Mouse (Mus musculus): ENCODE data around the gene Riox2. TPM values are rescaled to one million over a fixed set of nuclear protein-coding genes. Genes with fewer than 3 reads are reported as not detected.
"Not testable (repeated sequence)": the region's sequence is repeated elsewhere in the genome, so short reads cannot be mapped to it uniquely, and the experiment has no call there.

Gene Riox2
- total RNA-seq (2015; ENCODE audit: low replicate concordance) (2.5 and 10.2 TPM in 2 replicates), total RNA-seq (2017; ENCODE audit: low replicate concordance) (8.6 and 12.8 TPM in 2 replicates)

- peak; percentile 90 for ATAC-seq (replicated peaks; ENCODE audit: low FRiP score, poor library complexity, severe bottlenecking)
Observed at GRCm38 (mm10) chr16:59471637-59472278, at the start of gene Riox2. Riox2 (plus strand) TSS chr16:59471775.

DNA sequence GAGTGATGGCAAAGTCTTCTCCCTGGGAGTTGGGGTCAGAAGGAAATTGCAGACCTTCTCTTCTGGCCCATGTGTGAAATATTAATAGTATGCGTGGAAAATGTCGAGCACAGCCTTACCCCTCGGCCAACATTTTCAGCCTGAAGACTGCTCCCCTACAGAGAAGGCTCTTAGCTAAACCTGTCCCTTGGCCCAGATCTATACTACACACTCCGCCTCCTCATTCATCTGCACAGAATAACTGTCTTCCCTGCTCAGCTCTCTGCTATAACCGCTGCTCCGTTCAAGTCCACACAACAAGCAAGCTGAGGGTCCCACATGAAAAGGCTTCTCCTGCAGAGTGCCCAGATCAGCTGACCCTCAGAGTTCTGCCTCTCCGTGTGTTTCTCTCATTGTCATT is 43.6 kb upstream of the Riox2 start:
- ATAC-seq (replicated peaks; ENCODE audit: low FRiP score, poor library complexity, severe bottlenecking) = no peak

- no peak for ATAC-seq (replicated peaks; ENCODE audit: low FRiP score, poor library complexity, severe bottlenecking)
Observed at GRCm38 (mm10) chr16:59433181-59433580, 38.4 kb upstream of the Riox2 start.

DNA sequence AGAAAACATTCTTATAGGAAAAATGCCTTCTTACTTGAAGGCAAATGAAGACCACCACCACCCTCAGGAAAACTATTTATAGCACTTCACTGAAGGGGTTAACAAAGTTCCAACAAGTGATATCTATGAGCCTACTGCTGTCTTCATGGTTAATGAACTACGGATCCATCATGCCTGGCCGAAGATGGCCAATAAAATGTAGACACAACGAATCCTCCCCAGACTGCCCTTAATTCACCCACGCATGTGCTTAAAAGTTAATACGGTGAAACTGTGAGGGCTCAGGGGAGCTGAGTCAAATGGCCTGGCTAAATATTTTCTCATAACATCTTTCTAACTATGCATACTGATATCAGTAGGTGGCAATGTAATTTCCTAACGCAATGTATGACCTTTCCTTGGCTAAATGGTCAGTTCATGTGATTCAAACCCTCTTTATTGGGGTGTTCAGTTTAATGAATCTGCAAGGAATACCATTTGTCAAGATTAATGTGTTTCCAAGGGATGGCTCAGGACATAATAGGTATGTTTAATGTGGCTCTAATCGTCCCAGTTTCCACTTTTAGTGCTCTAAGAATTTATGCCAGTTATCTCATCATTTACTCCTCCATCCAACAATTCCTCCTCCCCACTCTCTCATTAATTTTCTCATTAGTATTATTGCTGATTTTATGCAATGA is 26.6 kb upstream of the Riox2 start:
- no peak for ATAC-seq (replicated peaks; ENCODE audit: low FRiP score, poor library complexity, severe bottlenecking)

DNA sequence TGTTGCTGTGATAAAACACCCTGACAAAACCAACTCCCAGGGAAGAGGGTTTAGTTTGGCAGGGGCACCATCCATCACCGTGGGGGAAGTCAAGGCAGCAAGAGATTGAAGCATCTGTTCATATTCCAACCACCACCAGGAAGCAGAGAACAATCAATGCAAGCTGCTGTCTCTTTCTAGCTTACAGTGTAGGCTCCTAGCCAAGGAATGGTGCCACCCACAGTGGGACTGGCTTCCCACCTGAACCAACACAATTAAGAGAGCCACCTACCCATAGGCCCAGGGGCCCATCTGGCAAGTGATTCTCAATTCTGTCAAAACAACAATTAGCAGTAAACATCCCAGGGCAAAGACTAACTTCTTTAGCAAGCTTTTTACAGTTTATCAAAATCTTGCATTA is 23.4 kb upstream of the Riox2 start:
- ATAC-seq (replicated peaks; ENCODE audit: low FRiP score, poor library complexity, severe bottlenecking) = no peak

GRCm38 (mm10) chr16:59449092-59449491 is 22.5 kb upstream of the Riox2 start:
- no peak for ATAC-seq (replicated peaks; ENCODE audit: low FRiP score, poor library complexity, severe bottlenecking)

DNA sequence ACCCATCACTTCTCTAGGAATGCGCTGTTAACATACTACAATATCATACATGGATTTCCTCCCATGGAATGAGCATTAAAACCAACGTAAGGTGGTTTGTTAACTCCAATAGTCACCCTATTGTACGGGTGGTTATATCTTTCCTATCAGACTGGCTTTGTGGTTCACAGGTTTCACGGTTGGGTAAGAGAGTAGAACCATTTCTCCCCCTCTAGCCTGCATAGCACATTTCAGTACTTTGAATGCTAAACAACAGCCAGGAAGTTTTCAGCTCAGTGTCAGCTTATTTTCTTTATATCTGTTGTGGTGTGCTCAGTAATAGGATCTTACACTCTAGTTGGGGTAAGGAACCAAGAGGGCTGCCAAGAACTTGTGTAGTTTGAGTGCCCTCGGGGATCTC is 19.8 kb upstream of the Riox2 start:
- ATAC-seq (replicated peaks; ENCODE audit: low FRiP score, poor library complexity, severe bottlenecking) = no peak

- ATAC-seq (replicated peaks; ENCODE audit: low FRiP score, poor library complexity, severe bottlenecking) = not testable (repeated sequence)
Observed at GRCm38 (mm10) chr16:59459259-59459861, 12.2 kb upstream of the Riox2 start.

- ATAC-seq (replicated peaks; ENCODE audit: low FRiP score, poor library complexity, severe bottlenecking) = no peak
Observed at GRCm38 (mm10) chr16:59463567-59463966, 8.0 kb upstream of the Riox2 start.

- ATAC-seq (replicated peaks; ENCODE audit: low FRiP score, poor library complexity, severe bottlenecking) = no peak
Observed at GRCm38 (mm10) chr16:59463973-59464372, 7.6 kb upstream of the Riox2 start.

DNA sequence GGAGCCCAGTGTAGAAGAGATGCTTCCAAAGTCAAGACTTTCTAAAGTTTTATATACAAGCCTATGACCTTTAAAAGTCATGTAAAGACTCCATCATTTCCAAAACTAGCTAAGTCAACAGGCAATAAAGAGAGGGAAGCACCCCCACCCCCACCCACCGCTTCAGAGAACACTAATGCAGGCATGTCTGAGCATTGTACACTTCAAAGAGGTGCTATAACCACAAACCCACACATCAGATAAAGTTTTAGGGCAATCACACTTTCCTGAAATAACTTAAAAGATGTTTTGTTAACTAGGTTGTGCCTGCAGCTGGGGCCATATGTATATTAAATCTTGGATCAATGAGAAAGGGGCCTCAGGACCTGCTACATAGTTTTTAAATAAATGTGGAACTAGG is 1.7 kb upstream of the Riox2 start:
- ATAC-seq (replicated peaks; ENCODE audit: low FRiP score, poor library complexity, severe bottlenecking) = no peak

DNA sequence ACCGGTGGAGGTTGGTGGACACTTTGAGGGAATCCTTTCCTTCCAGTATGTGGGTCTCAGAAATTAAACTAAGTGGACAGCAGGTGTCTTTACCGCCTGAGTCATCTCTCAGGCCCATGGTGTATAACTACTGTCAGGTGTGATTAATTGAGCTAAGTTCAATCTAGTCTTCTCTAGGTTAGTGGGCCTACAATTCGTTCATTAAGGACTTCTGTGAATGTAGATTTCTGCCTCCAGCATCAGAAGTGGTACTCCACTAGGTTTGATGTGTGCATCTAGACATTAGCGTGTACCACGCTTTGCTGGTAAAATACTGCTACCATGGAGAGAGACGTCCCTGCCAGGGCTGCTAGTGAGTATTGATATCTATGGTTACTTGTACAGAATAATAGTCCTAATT is 971 bp downstream of the Riox2 start:
- no peak for ATAC-seq (replicated peaks; ENCODE audit: low FRiP score, poor library complexity, severe bottlenecking)

GRCm38 (mm10) chr16:59474788-59475187 is 3.2 kb downstream of the Riox2 start:
- no peak for ATAC-seq (replicated peaks; ENCODE audit: low FRiP score, poor library complexity, severe bottlenecking)

DNA sequence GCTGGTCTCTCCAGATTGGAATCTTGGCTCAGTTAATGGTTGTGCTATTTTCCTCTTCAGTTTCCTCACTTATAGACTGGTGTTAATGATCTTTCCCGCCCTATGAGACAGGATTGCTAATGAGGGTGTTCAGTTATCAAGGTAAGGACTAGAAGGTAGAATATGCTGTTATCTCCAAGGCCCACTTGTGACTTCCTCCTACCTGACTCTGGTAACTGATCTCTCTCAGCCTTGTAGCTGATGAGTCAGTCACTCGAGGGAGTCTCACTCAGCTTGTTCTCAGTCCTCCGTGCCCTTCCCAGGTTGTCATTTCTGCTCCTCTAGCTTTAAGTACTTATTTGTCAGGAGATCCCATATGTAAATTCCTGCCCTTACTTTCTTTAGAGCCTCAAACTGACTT is 6.4 kb downstream of the Riox2 start:
- no peak for ATAC-seq (replicated peaks; ENCODE audit: low FRiP score, poor library complexity, severe bottlenecking)

- ATAC-seq (replicated peaks; ENCODE audit: low FRiP score, poor library complexity, severe bottlenecking) = no peak
Observed at GRCm38 (mm10) chr16:59487239-59487638, 15.7 kb downstream of the Riox2 start.

DNA sequence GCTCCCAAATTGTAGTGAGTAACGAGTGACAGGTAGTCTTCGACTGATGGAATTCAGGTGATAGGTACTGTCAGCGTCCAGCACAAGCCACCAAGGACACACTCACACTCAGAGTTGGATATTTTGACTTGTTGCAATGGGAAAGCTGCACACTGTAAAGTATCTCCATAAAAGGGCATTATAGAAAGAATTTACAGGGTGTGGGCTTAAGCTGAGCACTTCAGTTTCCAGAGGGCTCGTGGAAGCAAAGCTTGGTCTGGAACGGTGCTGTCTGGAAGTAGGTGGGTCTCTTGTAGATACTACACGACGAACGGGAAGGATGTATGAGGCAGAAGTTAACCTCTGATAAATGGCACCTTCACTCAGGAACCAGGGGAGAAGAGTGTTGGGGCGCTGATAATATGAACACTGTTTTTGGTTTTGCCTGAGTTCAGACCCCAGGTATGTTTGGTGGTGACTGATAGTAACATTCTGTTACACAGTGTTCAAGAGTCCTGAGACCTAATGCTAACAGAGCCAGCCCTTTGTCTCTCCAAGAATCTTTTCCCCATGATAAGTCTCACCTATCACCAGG is 16.5 kb downstream of the Riox2 start:
- no peak for ATAC-seq (replicated peaks; ENCODE audit: low FRiP score, poor library complexity, severe bottlenecking)

DNA sequence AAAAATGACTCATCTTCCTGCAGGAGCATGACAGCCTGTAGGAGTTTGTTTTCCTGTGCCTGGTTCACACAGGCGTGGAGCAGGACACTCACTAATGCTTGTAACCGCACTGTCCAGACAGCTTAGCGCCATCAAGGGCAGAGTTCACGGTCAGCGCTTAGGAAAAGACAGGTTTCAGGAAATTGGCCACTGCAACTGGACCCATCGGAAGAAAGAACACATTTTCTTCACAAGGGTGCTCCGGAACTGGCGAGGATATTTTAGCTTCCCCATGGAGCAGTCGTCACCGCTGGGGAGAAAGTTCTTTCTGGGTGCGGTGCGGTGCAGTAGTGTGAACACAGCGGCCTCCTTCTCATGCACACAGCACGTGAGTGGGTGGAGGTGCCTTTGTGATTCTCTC is 21.6 kb downstream of the Riox2 start:
- no peak for ATAC-seq (replicated peaks; ENCODE audit: low FRiP score, poor library complexity, severe bottlenecking)

- no peak for ATAC-seq (replicated peaks; ENCODE audit: low FRiP score, poor library complexity, severe bottlenecking)
Observed at GRCm38 (mm10) chr16:59497947-59498346, 26.4 kb downstream of the Riox2 start.

- no peak for ATAC-seq (replicated peaks; ENCODE audit: low FRiP score, poor library complexity, severe bottlenecking)
Observed at GRCm38 (mm10) chr16:59499180-59499579, 27.6 kb downstream of the Riox2 start.

DNA sequence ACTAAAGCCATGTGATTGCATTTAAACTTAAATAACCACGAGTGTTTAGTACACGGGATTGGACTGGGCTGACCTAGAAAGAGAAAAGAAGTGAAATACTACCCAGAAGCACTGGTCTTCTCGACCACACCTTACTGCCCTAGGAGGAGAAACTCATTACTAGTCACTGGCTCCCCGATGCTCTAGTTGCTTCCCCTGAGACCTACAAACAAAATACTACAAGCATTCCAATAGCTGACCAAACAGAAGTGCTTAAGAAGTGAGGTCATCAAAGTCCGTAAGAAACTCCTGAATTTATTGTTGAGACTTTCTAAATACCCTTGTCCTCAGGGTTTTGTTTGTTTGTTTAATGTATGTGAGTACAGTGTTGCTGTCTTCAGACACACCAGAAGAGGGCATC is 38.3 kb downstream of the Riox2 start:
- ATAC-seq (replicated peaks; ENCODE audit: low FRiP score, poor library complexity, severe bottlenecking) = no peak

GRCm38 (mm10) chr16:59515169-59515568 is 43.6 kb downstream of the Riox2 start:
- ATAC-seq (replicated peaks; ENCODE audit: low FRiP score, poor library complexity, severe bottlenecking) = no peak
